Mouse (Mus musculus) CH12.LX (cell line): Measurements from ENCODE around the gene Psmc3ip. TPM values are rescaled to one million over a fixed set of nuclear protein-coding genes. Genes with fewer than 3 reads are reported as not detected.

Experiments used
- DNase-seq: peaks from one replicate; pipeline ENCODE4 v3.0.0-alpha.2; 2013; ENCODE audit errors: extremely low read depth
- H3K27ac ChIP-seq: 2 replicates; pipeline ENCODE4 v1.5.1; 2012; ENCODE audit warnings: low read depth, mild to moderate bottlenecking, control low read depth, moderate library complexity; ENCODE audit not compliant: insufficient read depth
- H3K27me3 ChIP-seq: replicated peaks from 2 replicates; pipeline ENCODE3; 2012; ENCODE audit warnings: inconsistent platforms
- H3K36me3 ChIP-seq, 2 experiments: replicated peaks in 1 of 2; 2 replicates each; pipeline versions ENCODE3 to v1.6.1; 2012; ENCODE audit warnings: inconsistent platforms in 1 of 2, low read length in 1 of 2, mild to moderate bottlenecking in 1 of 2, mixed read lengths in 1 of 2, moderate library complexity in 1 of 2; ENCODE audit not compliant: control insufficient read depth in 1 of 2, insufficient read depth in 1 of 2
- H3K4me1 ChIP-seq, 2 experiments: 2 replicates each; pipeline ENCODE4 v1.6.1; 2012; ENCODE audit warnings: inconsistent platforms in 1 of 2, moderate library complexity in 1 of 2; ENCODE audit not compliant: insufficient read depth in 2 of 2, control insufficient read depth in 1 of 2
- H3K4me2 ChIP-seq: 2 replicates; pipeline ENCODE4 v1.6.1; 2012; ENCODE audit warnings: low read depth, mild to moderate bottlenecking, control low read depth; ENCODE audit not compliant: poor library complexity, insufficient read depth, severe bottlenecking
- H3K4me3 ChIP-seq, 3 experiments: fragments of 150-350 bp in 1 of 3; sonication (generic) in 1 of 3; replicated peaks in 1 of 3; 2 replicates each; pipeline versions ENCODE3 to v1.5.1; 2011 to 2012; ENCODE audit warnings: low read depth in 2 of 3, low read length in 2 of 3, mild to moderate bottlenecking in 2 of 3, moderate library complexity in 2 of 3, control low read depth in 1 of 3, improper control_type of control experiment in 1 of 3, inconsistent platforms in 1 of 3, mixed read lengths in 1 of 3; ENCODE audit not compliant: poor library complexity in 1 of 3
- H3K79me2 ChIP-seq: replicated peaks from 2 replicates; pipeline ENCODE4 v1.6.1; 2012; ENCODE audit warnings: mild to moderate bottlenecking, moderate library complexity; ENCODE audit not compliant: control insufficient read depth, poor library complexity, insufficient read depth, severe bottlenecking; ENCODE audit errors: extremely low read depth
- H3K9ac ChIP-seq: 2 replicates; pipeline ENCODE4 v1.6.1; 2012; ENCODE audit warnings: low read depth, mild to moderate bottlenecking, control low read depth, moderate library complexity; ENCODE audit not compliant: insufficient read depth
- H3K9me3 ChIP-seq: replicated peaks from 2 replicates; pipeline ENCODE3; 2012; ENCODE audit warnings: low read length, inconsistent platforms, mixed read lengths
- BHLHE40 ChIP-seq: IDR thresholded peaks from 2 replicates; pipeline ENCODE4 v1.6.1; 2011; ENCODE audit warnings: mild to moderate bottlenecking, low read depth, low read length, improper control_type of control experiment
- CHD1 ChIP-seq: IDR thresholded peaks from 2 replicates; pipeline ENCODE4 v1.6.1; 2012; ENCODE audit warnings: low read depth, low read length, improper control_type of control experiment, inconsistent platforms
- E2F4 ChIP-seq: IDR thresholded peaks from 2 replicates; pipeline ENCODE4 v1.6.1; 2011; ENCODE audit warnings: low read depth, low read length, improper control_type of control experiment; ENCODE audit not compliant: insufficient replicate concordance
- EP300 ChIP-seq: IDR thresholded peaks from 2 replicates; pipeline ENCODE4 v1.6.1; 2011; ENCODE audit warnings: low read length, improper control_type of control experiment
- GABPA ChIP-seq: IDR thresholded peaks from 2 replicates; pipeline ENCODE4 v1.6.1; 2012; ENCODE audit warnings: low read depth, low read length, improper control_type of control experiment, inconsistent platforms; ENCODE audit not compliant: insufficient replicate concordance
- IRF4 ChIP-seq: IDR thresholded peaks from 2 replicates; pipeline ENCODE4 v1.6.1; 2014; ENCODE audit warnings: low read depth, mild to moderate bottlenecking, inconsistent platforms, low read length, improper control_type of control experiment
- NRF1 ChIP-seq: IDR thresholded peaks from 2 replicates; pipeline ENCODE4 v1.6.1; 2014; ENCODE audit warnings: low read depth, mild to moderate bottlenecking, inconsistent platforms, low read length, improper control_type of control experiment, moderate library complexity
- POLR2A ChIP-seq: IDR thresholded peaks from 2 replicates; pipeline ENCODE4 v1.6.1; 2011; ENCODE audit warnings: low read depth, mild to moderate bottlenecking, improper control_type of control experiment, low read length
- POLR2AphosphoS2 ChIP-seq: IDR thresholded peaks from 2 replicates; pipeline ENCODE4 v1.6.1; 2011; ENCODE audit warnings: low read depth, low read length, improper control_type of control experiment
- RAD21 ChIP-seq: IDR thresholded peaks from 2 replicates; pipeline ENCODE4 v1.6.1; 2011; ENCODE audit warnings: low read depth, mild to moderate bottlenecking, low read length, improper control_type of control experiment, moderate library complexity
- RCOR1 ChIP-seq: conservative IDR thresholded peaks from 2 replicates; pipeline ENCODE4 v1.6.1; 2012; ENCODE audit warnings: low read depth, mild to moderate bottlenecking, inconsistent platforms, low read length, improper control_type of control experiment
- SMC3 ChIP-seq: IDR thresholded peaks from 2 replicates; pipeline ENCODE4 v1.6.1; 2011; ENCODE audit warnings: low read depth, low read length, improper control_type of control experiment
- TCF12 ChIP-seq: IDR thresholded peaks from 2 replicates; pipeline ENCODE4 v1.6.1; 2014; ENCODE audit warnings: low read depth, mild to moderate bottlenecking, inconsistent platforms, low read length, improper control_type of control experiment
- UBTF ChIP-seq: IDR thresholded peaks from 2 replicates; pipeline ENCODE4 v1.6.1; 2012; ENCODE audit warnings: low read depth, mild to moderate bottlenecking, inconsistent platforms, low read length, improper control_type of control experiment, moderate library complexity
- USF2 ChIP-seq: conservative IDR thresholded peaks from 2 replicates; pipeline ENCODE4 v1.6.1; 2011; ENCODE audit warnings: low read depth, low read length, improper control_type of control experiment
- ZC3H11A ChIP-seq: IDR thresholded peaks from 2 replicates; pipeline ENCODE4 v1.6.1; 2012; ENCODE audit warnings: low read depth, mild to moderate bottlenecking, inconsistent platforms, low read length, improper control_type of control experiment
- ZKSCAN1 ChIP-seq: IDR thresholded peaks from 2 replicates; pipeline ENCODE4 v1.6.1; 2012; ENCODE audit warnings: low read depth, inconsistent platforms, low read length, improper control_type of control experiment, borderline replicate concordance
- dilution Hi-C: fragments of 300-500 bp; cut with MboI; formaldehyde crosslinking; loops from 2 replicates; pipeline ENCODE4 v1.14.3; 2020; ENCODE audit warnings: low sequenced_read_pairs; ENCODE audit not compliant: extremely low pct_unique_long_range_greater_than_20kb, extremely low pct_ligation_motif_present
- in situ Hi-C: fragments of 300-500 bp; cut with MboI; formaldehyde crosslinking; loops from 3 replicates; pipeline ENCODE4 v1.14.3; 2019; ENCODE audit warnings: low sequenced_read_pairs, low pct_ligation_motif_present, low pct_unique_long_range_greater_than_20kb, mixed read lengths
- polyA plus RNA-seq: library from polyadenylated mRNA; unstranded; fragments of >175 nt; gene quantifications from 2 replicates; pipeline ENCODE4 v1.2.1, GENCODE M21; 2012; ENCODE audit warnings: low read depth; ENCODE audit not compliant: insufficient read length
- total RNA-seq, 2 experiments: library from RNA; depleted of rRNA; stranded (reverse); fragments of 300-350 nt in 1 of 2; fragments of >200 nt in 1 of 2; gene quantifications; 2 replicates each; pipeline ENCODE4 v1.2.3; 2012 to 2014

The Psmc3ip gene
- total and polyA plus RNA-seq, 3 experiments, result 63.7 to 89.9 (median 85.9) TPM

DNA sequence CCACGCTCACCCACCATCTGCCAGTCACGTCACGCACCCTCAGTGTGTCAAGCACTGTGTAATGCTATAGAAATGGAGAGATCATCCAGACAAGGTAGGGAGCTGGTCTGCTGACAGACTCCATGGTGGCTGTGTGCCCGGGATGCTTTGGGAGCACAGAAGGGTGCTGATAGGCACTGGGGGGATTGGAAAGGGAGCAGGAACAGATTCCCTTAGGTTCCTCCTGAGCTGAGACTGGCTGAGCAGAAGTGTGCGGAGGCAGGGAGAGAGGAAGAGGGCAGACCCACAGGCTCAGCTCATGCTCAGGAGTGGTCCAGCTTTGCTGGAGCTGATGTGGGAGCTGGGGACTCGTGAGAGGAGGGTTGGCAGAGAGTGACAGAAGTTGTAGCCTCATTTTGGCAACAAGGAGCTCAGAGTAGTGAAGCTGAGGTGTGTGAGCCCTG lies 44.2 kb downstream of the Psmc3ip start:
- Histone ChIP-seq H3K4me1 (no peaks in the 10 kb centered on the region), H3K9ac (no peak overlapping the region), H3K79me2 (no peaks in the 10 kb centered on the region), H3K9me3 (peaks cover 12% of the 10 kb centered on the region), H3K36me3 (peaks cover 89 to 99% of the 10 kb centered on the region in 2 experiments), H3K4me3 (no peak overlapping the region), H3K27ac (no peak overlapping the region), H3K4me2 (no peak overlapping the region), H3K27me3 (no peaks in the 10 kb centered on the region)
- TF ChIP-seq RAD21, result no peak
- dilution Hi-C loops (no loop called here), in situ Hi-C loops (no loop called here)
- DNase-seq, result no peak

DNA sequence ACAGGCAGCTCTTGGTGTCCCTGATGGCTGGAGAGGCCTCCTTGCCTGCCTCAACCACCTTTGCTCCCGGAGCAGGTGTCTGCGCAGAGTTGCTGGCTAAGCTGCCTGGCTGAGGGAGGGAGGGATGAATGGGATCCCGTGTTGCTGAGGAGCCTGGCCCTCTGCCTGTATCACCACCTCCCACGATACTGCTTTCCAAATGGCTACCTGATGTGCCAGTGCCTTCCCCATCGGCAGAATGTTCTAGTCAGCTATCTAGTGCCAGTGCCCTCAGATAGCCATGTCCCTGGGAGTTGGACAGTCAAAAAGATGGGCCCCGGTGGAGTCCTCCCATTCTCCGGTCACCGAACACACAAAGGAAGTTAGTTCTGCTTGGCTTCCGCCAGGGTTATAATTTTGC lies 44.9 kb downstream of the Psmc3ip start:
- Histone ChIP-seq H3K4me2 (no peak overlapping the region), H3K9me3 (peaks cover 12% of the 10 kb centered on the region), H3K36me3 (peaks cover 89 to 99% of the 10 kb centered on the region in 2 experiments), H3K27me3 (no peaks in the 10 kb centered on the region), H3K27ac (no peak overlapping the region), H3K4me3 (no peak overlapping the region), H3K79me2 (no peaks in the 10 kb centered on the region), H3K9ac (no peak overlapping the region), H3K4me1 (no peaks in the 10 kb centered on the region)
- TF ChIP-seq TCF12 (no peak), IRF4 (no peak), GABPA (no peak), USF2 (no peak), NRF1 (no peak), ZC3H11A (no peak), EP300 (no peak)
- in situ Hi-C loops, result no loop called here
- dilution Hi-C loops, result no loop called here
- no peak for DNase-seq

DNA sequence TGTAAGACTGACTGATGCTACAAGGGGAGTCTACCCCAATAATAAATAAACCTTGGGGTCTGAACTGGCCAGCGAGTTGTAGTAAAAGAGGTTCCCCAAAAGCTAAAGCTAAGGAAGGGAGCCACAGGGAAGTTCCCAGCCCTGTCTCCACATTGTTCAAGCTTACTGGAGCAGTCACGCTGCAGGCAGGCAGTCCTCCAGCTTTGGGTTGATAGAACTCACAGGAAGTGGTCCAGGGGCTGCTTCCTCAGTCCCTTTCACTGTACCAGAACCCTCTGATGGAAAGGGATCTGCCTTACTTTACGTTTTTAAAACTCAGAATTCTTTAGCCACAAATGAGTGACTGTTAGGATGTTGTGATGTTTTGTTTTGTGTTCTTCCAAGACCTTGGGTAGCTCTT lies 47.7 kb downstream of the Psmc3ip start:
- Histone ChIP-seq H3K27ac (no peak overlapping the region), H3K4me1 (no peaks in the 10 kb centered on the region), H3K36me3 (peaks cover 91 to 99% of the 10 kb centered on the region in 2 experiments), H3K9me3 (no peaks in the 10 kb centered on the region), H3K4me3 (no peak overlapping the region), H3K79me2 (no peaks in the 10 kb centered on the region), H3K9ac (no peak overlapping the region), H3K27me3 (no peaks in the 10 kb centered on the region), H3K4me2 (no peak overlapping the region)
- DNase-seq, result no peak
- TF ChIP-seq BHLHE40, result no peak
- TF ChIP-seq ZKSCAN1, result no peak
- no peak for TF ChIP-seq CHD1
- no peak for TF ChIP-seq UBTF
- TF ChIP-seq RCOR1, result no peak
- TF ChIP-seq NRF1, result no peak
- TF ChIP-seq SMC3, result no peak
- TF ChIP-seq POLR2A, result no peak
- no peak for TF ChIP-seq E2F4
- TF ChIP-seq POLR2AphosphoS2, result no peak
- in situ Hi-C loops (no loop called here), dilution Hi-C loops (no loop called here)
